Comparison of ENCODE assay signal across 8 mouse cellular contexts in the genomic region with DNA sequence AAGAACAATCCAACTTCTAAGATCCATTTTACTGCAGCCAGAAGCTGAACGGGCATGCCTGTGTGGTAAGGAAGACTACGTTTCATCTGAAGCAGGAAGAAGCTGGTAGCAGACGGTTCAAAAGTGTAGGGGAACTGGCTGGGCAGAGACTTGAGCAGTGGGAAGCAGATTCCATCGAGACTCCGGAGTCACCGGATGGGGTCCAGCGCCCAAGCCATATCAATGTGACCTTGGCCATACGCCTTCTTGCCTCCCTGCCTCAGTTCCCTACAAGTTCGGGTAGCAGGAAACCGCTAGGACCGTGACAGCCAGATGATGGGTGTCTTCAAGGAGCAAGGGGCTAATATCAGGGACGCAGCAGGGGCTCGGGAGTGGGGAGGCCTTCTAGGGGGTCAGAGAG. TPM values are rescaled to one million over a fixed set of nuclear protein-coding genes. Genes with fewer than 3 reads are reported as not detected.
DNase-seq lines count a peak whose midpoint lies in the region; ATAC-seq and TF ChIP-seq lines count a peak whose summit lies in the region.

No protein-coding gene starts in this region.

- ATAC-seq in forebrain, embryonic 16.5 days, result no peak
- ATAC-seq in liver, embryonic 16.5 days (ENCODE audit: low read depth), result no peak
- ATAC-seq in activated CD4-positive, CD25-positive, alpha-beta regulatory T cell, adult 4 months, result no peak

- no peaks in the 10 kb centered on the region for H3K9me3 ChIP-seq in forebrain, embryonic 16.5 days (ENCODE audit: control insufficient read depth, low read length)
- no peaks in the 10 kb centered on the region for H3K9me3 ChIP-seq in liver, embryonic 16.5 days (replicated peaks; ENCODE audit: control insufficient read depth, low read length)

- no peak for TF ChIP-seq CTCF in lung, adult 2 months (IDR thresholded peaks at IDR 0.05; ENCODE audit: insufficient read depth, low read length)
- no peak for TF ChIP-seq CTCF in brain, embryonic 14.5 days (IDR thresholded peaks at IDR 0.05; ENCODE audit: borderline replicate concordance, extremely low read depth, insufficient read depth, insufficient read length)

- H3K4me2 ChIP-seq in forebrain, embryonic 16.5 days (ENCODE audit: low read length), result peak overlapping the region; percentile 92
- peak overlapping the region; percentile 87 for H3K4me2 ChIP-seq in liver, embryonic 16.5 days (ENCODE audit: low read depth, low read length)

- H3K27me3 ChIP-seq in forebrain, embryonic 16.5 days (replicated peaks; ENCODE audit: control insufficient read depth, insufficient read depth, low read length), result no peaks in the 10 kb centered on the region
- no peaks in the 10 kb centered on the region for H3K27me3 ChIP-seq in liver, embryonic 16.5 days (ENCODE audit: control insufficient read depth, insufficient read depth, low read depth, low read length)

- no peak overlapping the region; the same call in 1 of the 2 replicates for H3K27ac ChIP-seq in forebrain, embryonic 16.5 days (ENCODE audit: low read length)
- peak overlapping the region; percentile 86 for H3K27ac ChIP-seq in liver, embryonic 16.5 days (ENCODE audit: low read length)

- peaks cover 6% of the 10 kb centered on the region for H3K4me1 ChIP-seq in lung, adult 2 months (ENCODE audit: control insufficient read depth, insufficient read depth, low read length)
- peaks cover 18% of the 10 kb centered on the region for H3K4me1 ChIP-seq in forebrain, embryonic 16.5 days (replicated peaks; ENCODE audit: control insufficient read depth, insufficient read depth, low read length)
- peaks cover 15% of the 10 kb centered on the region for H3K4me1 ChIP-seq in liver, embryonic 16.5 days (ENCODE audit: control insufficient read depth, low read depth, low read length)

- 2% methylated on average over 13 of the region's 13 CpGs for WGBS in lung, adult 2 months
- 2% methylated on average over 13 of the region's 13 CpGs for WGBS in forebrain, embryonic 16.5 days
- under 1% methylated on average over 13 of the region's 13 CpGs for WGBS in liver, embryonic 16.5 days (ENCODE audit: insufficient replicate concordance)

- DNase-seq in lung, adult 2 months, result peak; percentile 16
- DNase-seq in lung, postnatal 25 days (ENCODE audit: low spot score), result no peak
- peak; percentile 8 for DNase-seq in brain, embryonic 14.5 days (ENCODE audit: low read depth)
- DNase-seq in frontal cortex, postnatal 36 days (ENCODE audit: low spot score in 2 of 2), result no peak
- no peak for DNase-seq in urinary bladder, postnatal 4 days (ENCODE audit: low spot score in 2 of 2)

- peak overlapping the region; percentile 96 for H3K4me3 ChIP-seq in lung, adult 2 months (replicated peaks; ENCODE audit: extremely low read depth, low read depth, low read length)
- peak overlapping the region; percentile 80 for H3K4me3 ChIP-seq in forebrain, embryonic 16.5 days (replicated peaks; ENCODE audit: low read length)
- peak overlapping the region; percentile 83 for H3K4me3 ChIP-seq in liver, embryonic 16.5 days (ENCODE audit: low read depth, low read length)

- no peak for TF ChIP-seq POLR2A in lung, adult 2 months (IDR thresholded peaks at IDR 0.05; ENCODE audit: borderline replicate concordance, extremely low read depth, low read depth, low read length)
- no peak for TF ChIP-seq POLR2A in brain, embryonic 14.5 days (IDR thresholded peaks at IDR 0.05; ENCODE audit: borderline replicate concordance, extremely low read depth, insufficient read depth, insufficient read length, poor library complexity, severe bottlenecking)

- peak overlapping the region; percentile 76 for H3K9ac ChIP-seq in forebrain, embryonic 16.5 days (replicated peaks; ENCODE audit: low read depth, low read length)
- peak overlapping the region; percentile 89 for H3K9ac ChIP-seq in liver, embryonic 16.5 days (ENCODE audit: low read depth, low read length)

- H3K36me3 ChIP-seq in forebrain, embryonic 16.5 days (ENCODE audit: control insufficient read depth, insufficient read depth), result no peaks in the 10 kb centered on the region
- H3K36me3 ChIP-seq in liver, embryonic 16.5 days (ENCODE audit: control insufficient read depth, insufficient read depth), result peaks cover 4% of the 10 kb centered on the region

RNA-seq across cellular contexts. Expression of a gene that starts 0.7 kb away (rescaled TPM):
- 14.9 and 18.5 TPM in 2 replicates for polyA plus RNA-seq in lung, adult 2 months (2012; rRNA removed)
- 74.8 and 79.2 TPM in 2 replicates for polyA plus RNA-seq in brain, embryonic 14.5 days (2012; rRNA removed)
- 67.3 and 74.7 TPM in 2 replicates for polyA plus RNA-seq in forebrain, embryonic 16.5 days (2015; fragmentation: Nextera tagmentation; extraction: Ambion mirVana)
- 22.1 TPM in 2 replicates for polyA plus RNA-seq in liver, embryonic 16.5 days (2015; fragmentation: Nextera tagmentation; extraction: Ambion mirVana)
- polyA plus RNA-seq in activated CD4-positive, CD25-positive, alpha-beta regulatory T cell, adult 4 months (2017; shearing (Covaris generic)), result 10 to 100 TPM; 28.0 to 29.3 TPM

RNA-seq across cellular contexts. Expression of a gene that starts 22.9 kb away (rescaled TPM):
- 984 and 1,290 TPM in 2 replicates for polyA plus RNA-seq in lung, adult 2 months (2012; rRNA removed)
- 458 and 614 TPM in 2 replicates for polyA plus RNA-seq in brain, embryonic 14.5 days (2012; rRNA removed)
- polyA plus RNA-seq in forebrain, embryonic 16.5 days (2015; fragmentation: Nextera tagmentation; extraction: Ambion mirVana), result 602 and 609 TPM in 2 replicates
- 563 and 565 TPM in 2 replicates for polyA plus RNA-seq in liver, embryonic 16.5 days (2015; fragmentation: Nextera tagmentation; extraction: Ambion mirVana)
- polyA plus RNA-seq in activated CD4-positive, CD25-positive, alpha-beta regulatory T cell, adult 4 months (2017; shearing (Covaris generic)), result 100 to 1,000 TPM; 387 to 411 TPM

RNA-seq across cellular contexts. Expression of a gene that starts 26.8 kb away (rescaled TPM):
- polyA plus RNA-seq in lung, adult 2 months (2012; rRNA removed), result 1.7 and 3.3 TPM in 2 replicates
- 134 and 211 TPM in 2 replicates for polyA plus RNA-seq in brain, embryonic 14.5 days (2012; rRNA removed)
- 45.8 and 49.2 TPM in 2 replicates for polyA plus RNA-seq in forebrain, embryonic 16.5 days (2015; fragmentation: Nextera tagmentation; extraction: Ambion mirVana)
- 0.27 and 0.47 TPM in 2 replicates for polyA plus RNA-seq in liver, embryonic 16.5 days (2015; fragmentation: Nextera tagmentation; extraction: Ambion mirVana)
- not detected for polyA plus RNA-seq in activated CD4-positive, CD25-positive, alpha-beta regulatory T cell, adult 4 months (2017; shearing (Covaris generic))

RNA-seq across cellular contexts. Expression of a gene that starts 34.2 kb away (rescaled TPM):
- 74.5 and 82.0 TPM in 2 replicates for polyA plus RNA-seq in lung, adult 2 months (2012; rRNA removed)
- polyA plus RNA-seq in brain, embryonic 14.5 days (2012; rRNA removed), result 209 and 213 TPM in 2 replicates
- polyA plus RNA-seq in forebrain, embryonic 16.5 days (2015; fragmentation: Nextera tagmentation; extraction: Ambion mirVana), result 223 and 235 TPM in 2 replicates
- polyA plus RNA-seq in liver, embryonic 16.5 days (2015; fragmentation: Nextera tagmentation; extraction: Ambion mirVana), result 50.0 and 50.9 TPM in 2 replicates
- 100 to 1,000 TPM; 157 to 170 TPM for polyA plus RNA-seq in activated CD4-positive, CD25-positive, alpha-beta regulatory T cell, adult 4 months (2017; shearing (Covaris generic))

Comparison
In these comparisons a context has a peak if more than half of its experiments do, and no peak if none do; other contexts are left out.
1. DNase-seq: peak in lung, adult 2 months (single experiment) and brain, embryonic 14.5 days (single experiment); none in lung, postnatal 25 days (single experiment), frontal cortex, postnatal 36 days (0 of 2) and urinary bladder, postnatal 4 days (0 of 2).
2. RNA of a gene that starts 26.8 kb away (polyA plus RNA-seq): 134 to 211 TPM in brain, embryonic 14.5 days and 45.8 to 49.2 TPM in forebrain, embryonic 16.5 days; 1.7 to 3.3 TPM in lung, adult 2 months, 0.27 to 0.47 TPM in liver, embryonic 16.5 days and not detected in activated CD4-positive, CD25-positive, alpha-beta regulatory T cell, adult 4 months; every median in the first group is over 10 times any median in the second.
3. Peak in every context shown above with its lines, with median percentiles within 50 percentile points of each other: H3K4me3 ChIP-seq.